Mouse (Mus musculus) CH12.LX (cell line): ENCODE measurements around the gene Gm20388. TPM values are rescaled to one million over a fixed set of nuclear protein-coding genes. Genes with fewer than 3 reads are reported as not detected.

ENCODE experiments used
- DNase-seq: peaks from one replicate; pipeline ENCODE4 v3.0.0-alpha.2; 2013; ENCODE audit errors: extremely low read depth
- H3K27ac ChIP-seq: 2 replicates; pipeline ENCODE4 v1.5.1; 2012; ENCODE audit warnings: low read depth, mild to moderate bottlenecking, control low read depth, moderate library complexity; ENCODE audit not compliant: insufficient read depth
- H3K27me3 ChIP-seq: replicated peaks from 2 replicates; pipeline ENCODE3; 2012; ENCODE audit warnings: inconsistent platforms
- H3K36me3 ChIP-seq, 2 experiments: replicated peaks in 1 of 2; 2 replicates each; pipeline versions ENCODE3 to v1.6.1; 2012; ENCODE audit warnings: inconsistent platforms in 1 of 2, low read length in 1 of 2, mild to moderate bottlenecking in 1 of 2, mixed read lengths in 1 of 2, moderate library complexity in 1 of 2; ENCODE audit not compliant: control insufficient read depth in 1 of 2, insufficient read depth in 1 of 2
- H3K4me1 ChIP-seq, 2 experiments: 2 replicates each; pipeline ENCODE4 v1.6.1; 2012; ENCODE audit warnings: inconsistent platforms in 1 of 2, moderate library complexity in 1 of 2; ENCODE audit not compliant: insufficient read depth in 2 of 2, control insufficient read depth in 1 of 2
- H3K4me2 ChIP-seq: 2 replicates; pipeline ENCODE4 v1.6.1; 2012; ENCODE audit warnings: low read depth, mild to moderate bottlenecking, control low read depth; ENCODE audit not compliant: poor library complexity, insufficient read depth, severe bottlenecking
- H3K4me3 ChIP-seq, 3 experiments: fragments of 150-350 bp in 1 of 3; sonication (generic) in 1 of 3; replicated peaks in 1 of 3; 2 replicates each; pipeline versions ENCODE3 to v1.5.1; 2011 to 2012; ENCODE audit warnings: low read depth in 2 of 3, low read length in 2 of 3, mild to moderate bottlenecking in 2 of 3, moderate library complexity in 2 of 3, control low read depth in 1 of 3, improper control_type of control experiment in 1 of 3, inconsistent platforms in 1 of 3, mixed read lengths in 1 of 3; ENCODE audit not compliant: poor library complexity in 1 of 3
- H3K79me2 ChIP-seq: replicated peaks from 2 replicates; pipeline ENCODE4 v1.6.1; 2012; ENCODE audit warnings: mild to moderate bottlenecking, moderate library complexity; ENCODE audit not compliant: control insufficient read depth, poor library complexity, insufficient read depth, severe bottlenecking; ENCODE audit errors: extremely low read depth
- H3K9ac ChIP-seq: 2 replicates; pipeline ENCODE4 v1.6.1; 2012; ENCODE audit warnings: low read depth, mild to moderate bottlenecking, control low read depth, moderate library complexity; ENCODE audit not compliant: insufficient read depth
- H3K9me3 ChIP-seq: replicated peaks from 2 replicates; pipeline ENCODE3; 2012; ENCODE audit warnings: low read length, inconsistent platforms, mixed read lengths
- BHLHE40 ChIP-seq: IDR thresholded peaks from 2 replicates; pipeline ENCODE4 v1.6.1; 2011; ENCODE audit warnings: mild to moderate bottlenecking, low read depth, low read length, improper control_type of control experiment
- CHD1 ChIP-seq: IDR thresholded peaks from 2 replicates; pipeline ENCODE4 v1.6.1; 2012; ENCODE audit warnings: low read depth, low read length, improper control_type of control experiment, inconsistent platforms
- CHD2 ChIP-seq: IDR thresholded peaks from 2 replicates; pipeline ENCODE4 v1.6.1; 2011; ENCODE audit warnings: low read length, improper control_type of control experiment
- CTCF ChIP-seq, 2 experiments: IDR thresholded peaks in 1 of 2; conservative IDR thresholded peaks in 1 of 2; 2 replicates each; pipeline ENCODE4 v1.5.1; 2011 to 2012; ENCODE audit warnings: low read depth in 2 of 2, low read length in 2 of 2, improper control_type of control experiment in 1 of 2, inconsistent platforms in 1 of 2, mild to moderate bottlenecking in 1 of 2, moderate library complexity in 1 of 2
- ETS1 ChIP-seq: conservative IDR thresholded peaks from 2 replicates; pipeline ENCODE4 v1.6.1; 2012; ENCODE audit warnings: low read depth, mild to moderate bottlenecking, inconsistent platforms, low read length, improper control_type of control experiment, moderate library complexity
- HCFC1 ChIP-seq: IDR thresholded peaks from 2 replicates; pipeline ENCODE4 v1.6.1; 2012; ENCODE audit warnings: low read depth, mild to moderate bottlenecking, inconsistent platforms, low read length, improper control_type of control experiment
- JUND ChIP-seq: conservative IDR thresholded peaks from 2 replicates; pipeline ENCODE4 v1.6.1; 2011; ENCODE audit warnings: low read depth, low read length, improper control_type of control experiment
- KAT2A ChIP-seq: IDR thresholded peaks from 2 replicates; pipeline ENCODE4 v1.6.1; 2012; ENCODE audit warnings: low read length, improper control_type of control experiment, inconsistent platforms; ENCODE audit not compliant: insufficient replicate concordance
- MAFK ChIP-seq: IDR thresholded peaks from 2 replicates; pipeline ENCODE4 v1.6.1; 2011; ENCODE audit warnings: low read length, improper control_type of control experiment; ENCODE audit not compliant: insufficient replicate concordance
- MEF2A ChIP-seq: IDR thresholded peaks from 2 replicates; pipeline ENCODE4 v1.6.1; 2014; ENCODE audit warnings: low read depth, mild to moderate bottlenecking, inconsistent platforms, low read length, improper control_type of control experiment, borderline replicate concordance
- MXI1 ChIP-seq: IDR thresholded peaks from 2 replicates; pipeline ENCODE4 v1.6.1; 2011; ENCODE audit warnings: mild to moderate bottlenecking, low read depth, low read length, improper control_type of control experiment
- MYC ChIP-seq: IDR thresholded peaks from 2 replicates; pipeline ENCODE4 v1.6.1; 2011; ENCODE audit warnings: low read depth, mild to moderate bottlenecking, improper control_type of control experiment, low read length
- NELFE ChIP-seq: IDR thresholded peaks from 2 replicates; pipeline ENCODE4 v1.6.1; 2011; ENCODE audit warnings: low read depth, low read length, improper control_type of control experiment
- NRF1 ChIP-seq: IDR thresholded peaks from 2 replicates; pipeline ENCODE4 v1.6.1; 2014; ENCODE audit warnings: low read depth, mild to moderate bottlenecking, inconsistent platforms, low read length, improper control_type of control experiment, moderate library complexity
- POLR2AphosphoS2 ChIP-seq: IDR thresholded peaks from 2 replicates; pipeline ENCODE4 v1.6.1; 2011; ENCODE audit warnings: low read depth, low read length, improper control_type of control experiment
- RCOR1 ChIP-seq: conservative IDR thresholded peaks from 2 replicates; pipeline ENCODE4 v1.6.1; 2012; ENCODE audit warnings: low read depth, mild to moderate bottlenecking, inconsistent platforms, low read length, improper control_type of control experiment
- TBP ChIP-seq: conservative IDR thresholded peaks from 2 replicates; pipeline ENCODE4 v1.6.1; 2011; ENCODE audit warnings: low read depth, low read length, improper control_type of control experiment
- USF1 ChIP-seq: IDR thresholded peaks from 2 replicates; pipeline ENCODE4 v1.6.1; 2014; ENCODE audit warnings: low read depth, mild to moderate bottlenecking, inconsistent platforms, low read length, improper control_type of control experiment
- USF2 ChIP-seq: conservative IDR thresholded peaks from 2 replicates; pipeline ENCODE4 v1.6.1; 2011; ENCODE audit warnings: low read depth, low read length, improper control_type of control experiment
- ZC3H11A ChIP-seq: IDR thresholded peaks from 2 replicates; pipeline ENCODE4 v1.6.1; 2012; ENCODE audit warnings: low read depth, mild to moderate bottlenecking, inconsistent platforms, low read length, improper control_type of control experiment
- ZNF384 ChIP-seq: IDR thresholded peaks from 2 replicates; pipeline ENCODE4 v1.6.1; 2012; ENCODE audit warnings: low read depth, low read length, improper control_type of control experiment, inconsistent platforms
- dilution Hi-C: fragments of 300-500 bp; cut with MboI; formaldehyde crosslinking; loops from 2 replicates; pipeline ENCODE4 v1.14.3; 2020; ENCODE audit warnings: low sequenced_read_pairs; ENCODE audit not compliant: extremely low pct_unique_long_range_greater_than_20kb, extremely low pct_ligation_motif_present
- in situ Hi-C: fragments of 300-500 bp; cut with MboI; formaldehyde crosslinking; loops from 3 replicates; pipeline ENCODE4 v1.14.3; 2019; ENCODE audit warnings: low sequenced_read_pairs, low pct_ligation_motif_present, low pct_unique_long_range_greater_than_20kb, mixed read lengths
- polyA plus RNA-seq: library from polyadenylated mRNA; unstranded; fragments of >175 nt; gene quantifications from 2 replicates; pipeline ENCODE4 v1.2.1, GENCODE M21; 2012; ENCODE audit warnings: low read depth; ENCODE audit not compliant: insufficient read length
- total RNA-seq, 2 experiments: library from RNA; depleted of rRNA; stranded (reverse); fragments of 300-350 nt in 1 of 2; fragments of >200 nt in 1 of 2; gene quantifications; 2 replicates each; pipeline ENCODE4 v1.2.3; 2012 to 2014

Gm20388 gene
- total and polyA plus RNA-seq, 3 experiments, result 14.8 to 26.3 (median 22.2) TPM

- Histone ChIP-seq H3K4me2 (no peak overlapping the region), H3K27me3 (no peaks in the 10 kb centered on the region), H3K27ac (no peak overlapping the region), H3K4me3 (no peak overlapping the region), H3K4me1 (peaks cover 24 to 53% of the 10 kb centered on the region in 2 experiments), H3K79me2 (no peaks in the 10 kb centered on the region), H3K36me3 (peaks cover 25 to 92% of the 10 kb centered on the region in 2 experiments), H3K9me3 (no peaks in the 10 kb centered on the region), H3K9ac (no peak overlapping the region)
- in situ Hi-C loops (no loop called here), dilution Hi-C loops (no loop called here)
- TF ChIP-seq CTCF (conservative IDR thresholded peaks at IDR 0.05 in 1 of 2, IDR thresholded peaks at IDR 0.05 in 1 of 2; ENCODE audit: low read depth in 2 of 2, low read length in 2 of 2), result no peak
- no peak for TF ChIP-seq KAT2A
- TF ChIP-seq ETS1, result no peak
- no peak for DNase-seq
These were observed 840.0 kb downstream of the Gm20388 start for GRCm38 (mm10) chr8:120750616-120751015.

- H3K27me3 ChIP-seq, result no peaks in the 10 kb centered on the region
- no peak overlapping the region for H3K27ac ChIP-seq
- no peak overlapping the region for H3K9ac ChIP-seq
- no peak for DNase-seq
- dilution Hi-C loops (no loop called here), in situ Hi-C loops (no loop called here)
- H3K9me3 ChIP-seq, result no peaks in the 10 kb centered on the region
- H3K36me3 ChIP-seq, result peaks cover 33 to 98% of the 10 kb centered on the region in 2 experiments
- H3K79me2 ChIP-seq, result no peaks in the 10 kb centered on the region
- no peak overlapping the region for H3K4me2 ChIP-seq
- H3K4me1 ChIP-seq, result peaks cover 17 to 53% of the 10 kb centered on the region in 2 experiments
- no peak overlapping the region for H3K4me3 ChIP-seq
- TF ChIP-seq MXI1 (no peak), CHD2 (no peak), MYC (no peak), NELFE (no peak), BHLHE40 (no peak), NRF1 (no peak), KAT2A (no peak), TBP (no peak), MAFK (no peak), MEF2A (no peak), HCFC1 (no peak), ZC3H11A (no peak), RCOR1 (no peak), POLR2AphosphoS2 (no peak), USF2 (no peak), USF1 (no peak), ZNF384 (no peak), CHD1 (no peak), JUND (no peak)
These were observed 840.8 kb downstream of the Gm20388 start for GRCm38 (mm10) chr8:120751226-120752081.
